Mouse (Mus musculus): Measurements from ENCODE around the gene Jdp2. TPM values are rescaled to one million over a fixed set of nuclear protein-coding genes. Genes with fewer than 3 reads are reported as not detected.

Jdp2 gene
- total RNA-seq, 2 experiments from 2014 or later = 15.5 to 21.1 TPM

GRCm38 (mm10) chr12:85686466-85687216 lies 87.8 kb downstream of the Jdp2 start, which contains the start of gene Batf:
Gene Batf (plus strand): TSS chr12:85686669.
- no peak for DNase-seq

GRCm38 (mm10) chr12:85687217-85687533 lies 88.3 kb downstream of the Jdp2 start:
- no peak for DNase-seq

GRCm38 (mm10) chr12:85687846-85688245 lies 89.0 kb downstream of the Jdp2 start:
- no peak for DNase-seq

Other genes with a start within 250 kb of the Jdp2 start
- gene Tmed10, start 224.2 kb upstream of the Jdp2 start, total RNA-seq (2021) = 100 to 1,000 TPM; 291 to 336 TPM
- gene Fos, start 125.1 kb upstream of the Jdp2 start, total RNA-seq (2021) = 10 to 100 TPM in 1 of 2 experiments, 1 to 10 TPM in 1; 8.4 to 18.8 TPM
- under 1 TPM; 0.59 to 0.86 TPM for gene Batf, start 87.6 kb downstream of the Jdp2 start, total RNA-seq (2021)
- 1 to 10 TPM; 3.8 to 8.2 TPM for gene Flvcr2, start 147.5 kb downstream of the Jdp2 start, total RNA-seq (2021)
- gene Erg28, start 225.5 kb downstream of the Jdp2 start, total RNA-seq (2021) = 10 to 100 TPM; 36.8 to 42.8 TPM
- gene Ttll5, start 225.6 kb downstream of the Jdp2 start, total RNA-seq (2021) = 10 to 100 TPM; 17.3 to 29.2 TPM